Mouse (Mus musculus) lung, adult 2 months (tissue): ENCODE data around the gene Klf16.

Experiments used
- CTCF ChIP-seq: fragments of 200-500 bp; IDR thresholded peaks from 2 replicates; pipeline ENCODE4 v1.5.1; 2011; ENCODE audit warnings: mild to moderate bottlenecking, low read length, control low read depth; ENCODE audit not compliant: insufficient read depth
- POLR2A ChIP-seq: fragments of 200-500 bp; IDR thresholded peaks from 2 replicates; pipeline ENCODE4 v1.6.1; 2011; ENCODE audit warnings: low read depth, mild to moderate bottlenecking, control low read depth, low read length, borderline replicate concordance; ENCODE audit errors: extremely low read depth

GRCm38 (mm10) chr10:80622661-80623456 is 45.7 kb upstream of the Klf16 start, which contains the start of gene Csnk1g2:
- no peak for TF ChIP-seq CTCF
- TF ChIP-seq POLR2A, result peak; percentile 48; the same call in 1 of the 2 replicates
